Mouse (Mus musculus) limb, embryonic 14.5 days (tissue): ENCODE results near the gene Zfp740. TPM values are rescaled to one million over a fixed set of nuclear protein-coding genes. Genes with fewer than 3 reads are reported as not detected.

ENCODE experiments used
- ATAC-seq: fragments of 200-750 bp; cut with Nextera tagmentation; 2 replicates; pipeline ENCODE4 v1.8.0; 2017; ENCODE audit warnings: low read depth, moderate number of reproducible peaks, moderate TSS enrichment; ENCODE audit not compliant: low FRiP score
- DNase-seq: peaks from one replicate; pipeline ENCODE4 v3.0.0-alpha.2; 2015; ENCODE audit warnings: low spot score
- H3K27ac ChIP-seq: fragments of 300-500 bp; sonication (generic); replicated peaks from 2 replicates; pipeline ENCODE4 v1.5.1; 2014; ENCODE audit warnings: low read depth, mild to moderate bottlenecking, low read length, moderate library complexity, mixed read lengths
- H3K27me3 ChIP-seq: fragments of 300-500 bp; sonication (generic); 2 replicates; pipeline ENCODE4 v1.6.1; 2014; ENCODE audit warnings: low read length, mixed read lengths; ENCODE audit not compliant: control insufficient read depth, insufficient read depth
- H3K36me3 ChIP-seq: fragments of 300-500 bp; sonication (generic); 2 replicates; pipeline ENCODE4 v1.6.1; 2014; ENCODE audit warnings: mild to moderate bottlenecking, low read length, moderate library complexity, mixed read lengths; ENCODE audit not compliant: control insufficient read depth, insufficient read depth
- H3K4me1 ChIP-seq: fragments of 300-500 bp; sonication (generic); 2 replicates; pipeline ENCODE4 v1.6.1; 2014; ENCODE audit warnings: antibody characterized with exemption, low read length, mixed read lengths; ENCODE audit not compliant: control insufficient read depth, insufficient read depth
- H3K4me2 ChIP-seq: fragments of 300-500 bp; sonication (generic); replicated peaks from 2 replicates; pipeline ENCODE4 v1.6.1; 2014; ENCODE audit warnings: low read depth, mild to moderate bottlenecking, low read length, moderate library complexity; ENCODE audit not compliant: severe bottlenecking
- H3K4me3 ChIP-seq: fragments of 300-500 bp; sonication (generic); replicated peaks from 2 replicates; pipeline ENCODE4 v1.5.1; 2014; ENCODE audit warnings: low read length
- H3K9ac ChIP-seq: fragments of 300-500 bp; sonication (generic); 2 replicates; pipeline ENCODE4 v1.6.1; 2014; ENCODE audit warnings: mild to moderate bottlenecking, low read depth, low read length, moderate library complexity; ENCODE audit not compliant: severe bottlenecking
- H3K9me3 ChIP-seq: fragments of 300-500 bp; sonication (generic); 2 replicates; pipeline ENCODE4 v1.6.1; 2016; ENCODE audit warnings: low read length; ENCODE audit not compliant: control insufficient read depth
- POLR2A ChIP-seq: fragments of 200-500 bp; IDR thresholded peaks from 2 replicates; pipeline ENCODE4 v1.8.0; 2012; ENCODE audit warnings: inconsistent platforms, mild to moderate bottlenecking, moderate library complexity, borderline replicate concordance; ENCODE audit not compliant: insufficient read depth, insufficient read length; ENCODE audit errors: extremely low read depth
- WGBS: fragments of 180-500 bp; shearing (Covaris S2); extraction: QIAGEN DNeasy Blood & Tissue Kit; methylation state at CpG from one replicate; pipeline ENCODE4 v1.1.7; 2014; 5-methylcytosine and 5-hydroxymethylcytosine counted together
- polyA plus RNA-seq, 2 experiments: library from polyadenylated mRNA; depleted of rRNA in 1 of 2; stranded (reverse) in 1 of 2; unstranded in 1 of 2; fragments of >200 nt; fragmentation: Nextera tagmentation in 1 of 2; extraction: Ambion mirVana in 1 of 2; gene quantifications; 2 replicates each; pipeline versions ENCODE4 v1.2.1 to v1.2.3; 2012 to 2014

Zfp740 gene
- polyA plus RNA-seq, 2 experiments: 53.8 to 96.0 TPM

DNA sequence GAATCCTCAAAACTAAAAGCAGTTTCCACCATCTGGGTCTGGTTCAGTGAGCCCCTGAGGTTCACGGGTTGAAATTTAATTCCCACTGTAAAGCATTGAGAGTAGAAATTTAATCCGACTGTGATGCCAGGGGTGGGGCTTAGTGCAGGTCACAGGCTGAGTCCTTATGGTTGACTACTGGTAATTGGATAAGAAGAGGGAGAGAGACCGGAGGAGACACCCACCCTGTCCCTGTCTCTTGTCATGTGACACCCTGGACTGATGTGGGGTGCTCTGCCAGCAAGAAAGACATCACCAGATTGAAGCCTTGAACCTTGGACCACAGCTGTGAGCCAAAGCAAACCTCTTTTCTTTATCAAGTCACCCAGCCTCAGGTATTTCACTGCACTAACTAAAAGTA, 20.0 kb upstream of the Zfp740 start:
- Histone ChIP-seq H3K9ac (no peak overlapping the region), H3K36me3 (peaks cover 47% of the 10 kb centered on the region), H3K27me3 (no peaks in the 10 kb centered on the region), H3K4me1 (no peaks in the 10 kb centered on the region), H3K27ac (no peak overlapping the region), H3K4me3 (no peak overlapping the region), H3K4me2 (no peak overlapping the region), H3K9me3 (no peaks in the 10 kb centered on the region)
- WGBS: 64% methylated on average over 3 of the region's 3 CpGs
- TF ChIP-seq POLR2A: no peak
- DNase-seq: no peak
- ATAC-seq: no peak

- H3K27me3 ChIP-seq: no peaks in the 10 kb centered on the region
- H3K36me3 ChIP-seq: peaks cover 34% of the 10 kb centered on the region
- TF ChIP-seq POLR2A: no peak
- no peak for DNase-seq
- H3K27ac ChIP-seq: no peak overlapping the region
- H3K4me2 ChIP-seq: no peak overlapping the region
- no peak for ATAC-seq
- no peaks in the 10 kb centered on the region for H3K9me3 ChIP-seq
- H3K4me1 ChIP-seq: no peaks in the 10 kb centered on the region
- no peak overlapping the region for H3K9ac ChIP-seq
- no peak overlapping the region for H3K4me3 ChIP-seq
- WGBS: 82% methylated on average over 11 of the region's 11 CpGs
Measured at GRCm38 (mm10) chr15:102186239-102186638, 16.8 kb upstream of the Zfp740 start.

GRCm38 (mm10) chr15:102188096-102188495, 15.0 kb upstream of the Zfp740 start:
- Histone ChIP-seq H3K4me3 (no peak overlapping the region), H3K27me3 (no peaks in the 10 kb centered on the region), H3K9ac (no peak overlapping the region), H3K9me3 (no peaks in the 10 kb centered on the region), H3K4me1 (0 out of 2 replicates have a peak, but pooled peaks cover 4% of the 10 kb centered on the region), H3K4me2 (no peak overlapping the region), H3K36me3 (peaks cover 34% of the 10 kb centered on the region), H3K27ac (no peak overlapping the region)
- 93% methylated on average over 10 of the region's 10 CpGs for WGBS
- no peak for TF ChIP-seq POLR2A
- ATAC-seq (no peak), DNase-seq (no peak)

- no peak for TF ChIP-seq POLR2A
- DNase-seq (no peak), ATAC-seq (no peak)
- no peak overlapping the region for H3K27ac ChIP-seq
- H3K4me2 ChIP-seq: no peak overlapping the region
- peaks cover 30% of the 10 kb centered on the region for H3K36me3 ChIP-seq
- H3K9me3 ChIP-seq: no peaks in the 10 kb centered on the region
- 0 out of 2 replicates have a peak, but pooled peaks cover 4% of the 10 kb centered on the region for H3K4me1 ChIP-seq
- H3K4me3 ChIP-seq: no peak overlapping the region
- WGBS: 63% methylated on average over 6 of the region's 6 CpGs
- H3K9ac ChIP-seq: no peak overlapping the region
- H3K27me3 ChIP-seq: no peaks in the 10 kb centered on the region
Measured at GRCm38 (mm10) chr15:102188883-102189282, 14.2 kb upstream of the Zfp740 start.

- Histone ChIP-seq H3K9me3 (no peaks in the 10 kb centered on the region), H3K27me3 (no peaks in the 10 kb centered on the region), H3K4me1 (0 out of 2 replicates have a peak, but pooled peaks cover 4% of the 10 kb centered on the region), H3K36me3 (peaks cover 9% of the 10 kb centered on the region), H3K4me2 (no peak overlapping the region), H3K27ac (no peak overlapping the region), H3K9ac (no peak overlapping the region), H3K4me3 (no peak overlapping the region)
- WGBS: 60% methylated on average over 7 of the region's 7 CpGs
- ATAC-seq: no peak
- no peak for TF ChIP-seq POLR2A
- DNase-seq: no peak
Measured at GRCm38 (mm10) chr15:102191699-102192098, 11.3 kb upstream of the Zfp740 start.
